Mouse (Mus musculus) hindbrain, postnatal 0 days (tissue): ENCODE results near the gene Rdh9. TPM values are rescaled to one million over a fixed set of nuclear protein-coding genes. Genes with fewer than 3 reads are reported as not detected.
A peak's percentile ranks its signal among the peaks of the same experiment; 100 is the strongest.

Source experiments
- ATAC-seq: fragments of 200-750 bp; cut with Nextera tagmentation; 2 replicates; pipeline ENCODE4 v1.8.0; 2017; ENCODE audit warnings: mild to moderate bottlenecking, moderate TSS enrichment, moderate library complexity
- DNase-seq: peaks from one replicate; pipeline ENCODE4 v3.0.0-alpha.2; 2015; ENCODE audit warnings: low spot score
- H3K27ac ChIP-seq: fragments of 300-500 bp; sonication (generic); 2 replicates; pipeline ENCODE4 v1.5.1; 2014; ENCODE audit warnings: mild to moderate bottlenecking
- H3K27me3 ChIP-seq: fragments of 300-500 bp; sonication (generic); 2 replicates; pipeline ENCODE4 v1.6.1; 2014; ENCODE audit warnings: low read length, mixed read lengths; ENCODE audit not compliant: insufficient read depth
- H3K36me3 ChIP-seq: fragments of 300-500 bp; sonication (generic); 2 replicates; pipeline ENCODE4 v1.6.1; 2014; ENCODE audit warnings: low read length, mixed read lengths; ENCODE audit not compliant: insufficient read depth
- H3K4me1 ChIP-seq: fragments of 300-500 bp; sonication (generic); 2 replicates; pipeline ENCODE4 v1.6.1; 2014; ENCODE audit warnings: antibody characterized with exemption, low read length, mixed read lengths; ENCODE audit not compliant: insufficient read depth
- H3K4me2 ChIP-seq: fragments of 300-500 bp; sonication (generic); 2 replicates; pipeline ENCODE4 v1.6.1; 2014; ENCODE audit warnings: low read depth, mild to moderate bottlenecking, low read length, moderate library complexity, mixed read lengths
- H3K4me3 ChIP-seq: fragments of 300-500 bp; sonication (generic); 2 replicates; pipeline ENCODE4 v1.5.1; 2014; ENCODE audit warnings: low read length
- H3K9ac ChIP-seq: fragments of 300-500 bp; sonication (generic); replicated peaks from 2 replicates; pipeline ENCODE4 v1.6.1; 2014; ENCODE audit warnings: mild to moderate bottlenecking, low read length, moderate library complexity, mixed read lengths
- H3K9me3 ChIP-seq: fragments of 300-500 bp; sonication (generic); 2 replicates; pipeline ENCODE4 v1.6.1; 2016; ENCODE audit warnings: low read length, mixed read lengths
- CTCF ChIP-seq: IDR thresholded peaks from 2 replicates; pipeline ENCODE4 v1.5.1; 2016; ENCODE audit warnings: antibody characterized with exemption, control low read depth, low read depth
- WGBS: fragments of 180-500 bp; shearing (Covaris S2); extraction: QIAGEN DNeasy Blood & Tissue Kit; methylation state at CpG from one replicate; pipeline ENCODE4 v1.1.7; 2014; 5-methylcytosine and 5-hydroxymethylcytosine counted together
- polyA plus RNA-seq: library from polyadenylated mRNA; unstranded; fragments of >200 nt; fragmentation: Nextera tagmentation; extraction: Ambion mirVana; gene quantifications from 2 replicates; pipeline ENCODE4 v1.2.1, GENCODE M21; 2015
- total RNA-seq: library from RNA; depleted of rRNA; stranded (reverse); fragments of >200 nt; gene quantifications from 2 replicates; pipeline ENCODE4 v1.2.3, GENCODE M21; 2014

The Rdh9 gene
- total and polyA plus RNA-seq, 2 experiments from 2014 or later: 0.16 to 0.37 TPM

GRCm38 (mm10) chr10:127745886-127746285 is 30.3 kb upstream of the Rdh9 start:
- Histone ChIP-seq H3K27ac (no peak overlapping the region), H3K9me3 (no peaks in the 10 kb centered on the region), H3K4me3 (no peak overlapping the region), H3K27me3 (no peaks in the 10 kb centered on the region), H3K36me3 (peaks cover 39% of the 10 kb centered on the region), H3K9ac (no peak overlapping the region), H3K4me2 (no peak overlapping the region), H3K4me1 (no peaks in the 10 kb centered on the region)
- TF ChIP-seq CTCF: no peak
- ATAC-seq: no peak
- DNase-seq: no peak
- 81% methylated on average over 5 of the region's 5 CpGs for WGBS

GRCm38 (mm10) chr10:127747254-127747653 is 28.9 kb upstream of the Rdh9 start:
- H3K9me3 ChIP-seq: no peaks in the 10 kb centered on the region
- no peak overlapping the region for H3K4me2 ChIP-seq
- H3K27me3 ChIP-seq: no peaks in the 10 kb centered on the region
- ATAC-seq: no peak
- no peaks in the 10 kb centered on the region for H3K4me1 ChIP-seq
- DNase-seq: no peak
- no peak for TF ChIP-seq CTCF
- H3K4me3 ChIP-seq: no peak overlapping the region
- H3K27ac ChIP-seq: no peak overlapping the region
- H3K36me3 ChIP-seq: peaks cover 31% of the 10 kb centered on the region
- WGBS: 96% methylated on average over 8 of the region's 8 CpGs
- H3K9ac ChIP-seq: no peak overlapping the region

- 12% methylated on average over 8 of the region's 8 CpGs for WGBS
These were observed 27.2 kb upstream of the Rdh9 start for GRCm38 (mm10) chr10:127748847-127749612.

GRCm38 (mm10) chr10:127750136-127750777 is 25.9 kb upstream of the Rdh9 start:
- H3K4me1 ChIP-seq: no peaks in the 10 kb centered on the region
- H3K27me3 ChIP-seq: no peaks in the 10 kb centered on the region
- DNase-seq (peak; percentile 15), ATAC-seq (peak; percentile 62)
- no peak; the same call in 1 of the 2 replicates for TF ChIP-seq CTCF
- H3K27ac ChIP-seq: no peak overlapping the region; the same call in 1 of the 2 replicates
- H3K36me3 ChIP-seq: peaks cover 8% of the 10 kb centered on the region
- H3K4me2 ChIP-seq: peak overlapping the region; percentile 41
- H3K9ac ChIP-seq: no peak overlapping the region; the same call in 1 of the 2 replicates
- no peaks in the 10 kb centered on the region for H3K9me3 ChIP-seq
- WGBS: 48% methylated on average over 24 of the region's 24 CpGs
- peak overlapping the region; percentile 15 for H3K4me3 ChIP-seq

More at GRCm38 (mm10) chr10:127748847-127749612, 27.2 kb upstream of the Rdh9 start:
- DNase-seq: no peak
- H3K27me3 ChIP-seq: no peaks in the 10 kb centered on the region
- no peaks in the 10 kb centered on the region for H3K4me1 ChIP-seq
- H3K4me2 ChIP-seq: peak overlapping the region; percentile 41
- peaks cover 13% of the 10 kb centered on the region for H3K36me3 ChIP-seq
- no peak overlapping the region for H3K27ac ChIP-seq
- no peak overlapping the region for H3K4me3 ChIP-seq
- no peaks in the 10 kb centered on the region for H3K9me3 ChIP-seq
- ATAC-seq: no peak
- no peak for TF ChIP-seq CTCF
- no peak overlapping the region for H3K9ac ChIP-seq

GRCm38 (mm10) chr10:127751548-127751947 is 24.6 kb upstream of the Rdh9 start, which contains the start of gene Gpr182:
Gene Gpr182 (minus strand): TSS chr10:127751732.
- DNase-seq (no peak), ATAC-seq (no peak)
- Histone ChIP-seq H3K9me3 (no peaks in the 10 kb centered on the region), H3K4me3 (no peak within 1 kb of the TSS; the same call in 1 of the 2 replicates), H3K9ac (no peak within 1 kb of the TSS), H3K36me3 (no peaks in the 10 kb centered on the region; the same call in none of the 2 replicates), H3K4me1 (no peaks in the 10 kb centered on the region), H3K27me3 (no peaks in the 10 kb centered on the region), H3K4me2 (peak within 1 kb of the TSS; percentile 41), H3K27ac (no peak within 1 kb of the TSS)
- WGBS: 61% methylated on average over 8 of the region's 8 CpGs
- TF ChIP-seq CTCF: no peak

- Histone ChIP-seq H3K9me3 (no peaks in the 10 kb centered on the region), H3K4me1 (no peaks in the 10 kb centered on the region), H3K9ac (no peak overlapping the region), H3K36me3 (no peaks in the 10 kb centered on the region), H3K4me3 (no peak overlapping the region), H3K27ac (no peak overlapping the region), H3K4me2 (no peak overlapping the region), H3K27me3 (no peaks in the 10 kb centered on the region)
- no peak for TF ChIP-seq CTCF
- 55% methylated on average over 6 of the region's 6 CpGs for WGBS
- ATAC-seq: no peak
- no peak for DNase-seq
These were observed 21.5 kb upstream of the Rdh9 start for GRCm38 (mm10) chr10:127754566-127755166.
